Comparison of ENCODE assay signal across 9 mouse cellular contexts in genomic region chr4:81573771-81574170, GRCm38 (mm10).
DNase-seq lines count a peak whose midpoint lies in the region; ATAC-seq lines count a peak whose summit lies in the region.
"Had no signal": no experiment of that assay in that cellular context is flagged by ENCODE, and none has a peak within 500 bp of the region (broad histone marks: within the 10 kb centered on the region; RNA-seq: fewer than 3 reads in every experiment).

No protein-coding gene starts in this region.

- H3K4me1 ChIP-seq in heart, embryonic 11.5 days (ENCODE audit: control insufficient read depth, insufficient read depth, low read length), result no peaks in the 10 kb centered on the region

- H3K9me3 ChIP-seq in heart, embryonic 11.5 days (replicated peaks; ENCODE audit: control insufficient read depth, low read length), result no peaks in the 10 kb centered on the region

- DNase-seq in heart, adult 11 months, result peak; percentile 96
- DNase-seq in brain, adult 2 months (ENCODE audit: low read depth, low spot score), result peak; percentile 90
- DNase-seq in cerebellum, adult 9-10 months, result peak; percentile 84
- DNase-seq in heart, postnatal 25 days (ENCODE audit: low spot score), result peak; percentile 37
- no peak for DNase-seq in kidney, postnatal 4 days
- no peak for DNase-seq in ovary, postnatal 14 days (ENCODE audit: low spot score)
- no peak for DNase-seq in ovary, postnatal 10 days (ENCODE audit: low spot score)

- H3K36me3 ChIP-seq in heart, embryonic 11.5 days (ENCODE audit: control insufficient read depth, insufficient read depth, low read length), result no peaks in the 10 kb centered on the region

- H3K27me3 ChIP-seq in heart, embryonic 11.5 days (ENCODE audit: control insufficient read depth, insufficient read depth, low read length), result no peaks in the 10 kb centered on the region

- WGBS in heart, embryonic 11.5 days (ENCODE audit: insufficient replicate concordance), result 51% methylated on average over 5 of the region's 5 CpGs

- H3K4me2 ChIP-seq in heart, embryonic 11.5 days, result no peak overlapping the region
- H3K4me2 ChIP-seq: liver, embryonic 11.5 days had no signal

- no peak overlapping the region for H3K27ac ChIP-seq in heart, embryonic 11.5 days (ENCODE audit: low read depth, low read length)

- H3K9ac ChIP-seq in heart, embryonic 11.5 days (ENCODE audit: low read depth, low read length), result no peak overlapping the region

- intact Hi-C loops in heart, postnatal 25 days (cut with DNase I), result loop anchor here (10.0 kb wide), 1 partner anchor 741 kb away; no protein-coding TSS in a partner anchor

- ATAC-seq in heart, embryonic 11.5 days (replicated peaks; ENCODE audit: insufficient number of reproducible peaks, low FRiP score, low TSS enrichment), result no peak

- no peak overlapping the region for H3K4me3 ChIP-seq in heart, embryonic 11.5 days (ENCODE audit: low read depth, low read length)

Comparison
In these comparisons a context has a peak if more than half of its experiments do, and no peak if none do; other contexts are left out.
1. DNase-seq: peak in heart, adult 11 months (single experiment), brain, adult 2 months (single experiment), cerebellum, adult 9-10 months (single experiment) and heart, postnatal 25 days (single experiment); none in kidney, postnatal 4 days (0 of 2), ovary, postnatal 14 days (single experiment) and ovary, postnatal 10 days (single experiment).